Mouse (Mus musculus): ENCODE results near the gene Rhob.
"Not testable (repeated sequence)": the region's sequence is repeated elsewhere in the genome, so short reads cannot be mapped to it uniquely, and the experiment has no call there.

Rhob gene

GRCm38 (mm10) chr12:8474836-8475387 is 24.9 kb downstream of the Rhob start:
- DNase-seq (ENCODE audit: extremely low spot score, low read depth, low spot score): no peak

- DNase-seq (ENCODE audit: extremely low spot score, low read depth, low spot score): no peak
Measured at GRCm38 (mm10) chr12:8472591-8473358, 27.0 kb downstream of the Rhob start.

GRCm38 (mm10) chr12:8472051-8472450 is 27.8 kb downstream of the Rhob start:
- no peak for DNase-seq (ENCODE audit: extremely low spot score, low read depth, low spot score)

GRCm38 (mm10) chr12:8470962-8471361 is 28.8 kb downstream of the Rhob start:
- no peak for DNase-seq (ENCODE audit: extremely low spot score, low read depth, low spot score)

- DNase-seq (ENCODE audit: extremely low spot score, low read depth, low spot score): no peak
Measured at GRCm38 (mm10) chr12:8469742-8470494, 29.9 kb downstream of the Rhob start.

- DNase-seq (ENCODE audit: extremely low spot score, low read depth, low spot score): no peak
Measured at GRCm38 (mm10) chr12:8468221-8468865, 31.5 kb downstream of the Rhob start.

- DNase-seq (ENCODE audit: extremely low spot score, low read depth, low spot score): no peak
Measured at GRCm38 (mm10) chr12:8467029-8467924, 32.5 kb downstream of the Rhob start.

- DNase-seq (ENCODE audit: extremely low spot score, low read depth, low spot score): no peak
Measured at GRCm38 (mm10) chr12:8465680-8466079, 34.1 kb downstream of the Rhob start.

GRCm38 (mm10) chr12:8464961-8465360 is 34.8 kb downstream of the Rhob start:
- no peak for DNase-seq (ENCODE audit: extremely low spot score, low read depth, low spot score)

- no peak for DNase-seq (ENCODE audit: extremely low spot score, low read depth, low spot score)
Measured at GRCm38 (mm10) chr12:8463599-8464160, 36.1 kb downstream of the Rhob start.

- DNase-seq (ENCODE audit: extremely low spot score, low read depth, low spot score): no peak
Measured at GRCm38 (mm10) chr12:8462533-8462932, 37.3 kb downstream of the Rhob start.

GRCm38 (mm10) chr12:8461575-8461974 is 38.2 kb downstream of the Rhob start:
- not testable (repeated sequence) for DNase-seq (ENCODE audit: extremely low spot score, low read depth, low spot score)

- DNase-seq (ENCODE audit: extremely low spot score, low read depth, low spot score): no peak
Measured at GRCm38 (mm10) chr12:8458400-8458799, 41.4 kb downstream of the Rhob start.

GRCm38 (mm10) chr12:8457052-8457451 is 42.8 kb downstream of the Rhob start:
- no peak for DNase-seq (ENCODE audit: extremely low spot score, low read depth, low spot score)

- no peak for DNase-seq (ENCODE audit: extremely low spot score, low read depth, low spot score)
Measured at GRCm38 (mm10) chr12:8455046-8455445, 44.8 kb downstream of the Rhob start.

GRCm38 (mm10) chr12:8454487-8454886 is 45.3 kb downstream of the Rhob start:
- DNase-seq (ENCODE audit: extremely low spot score, low read depth, low spot score): no peak

GRCm38 (mm10) chr12:8452766-8453621 is 46.8 kb downstream of the Rhob start:
- no peak for DNase-seq (ENCODE audit: extremely low spot score, low read depth, low spot score)

- no peak for DNase-seq (ENCODE audit: extremely low spot score, low read depth, low spot score)
Measured at GRCm38 (mm10) chr12:8451571-8452485, 48.0 kb downstream of the Rhob start.
